Mouse (Mus musculus) ES-Bruce4 (cell line): ENCODE data around the gene Cass4. TPM values are rescaled to one million over a fixed set of nuclear protein-coding genes. Genes with fewer than 3 reads are reported as not detected.
A peak's percentile ranks its signal among the peaks of the same experiment; 100 is the strongest.

Source experiments
- H3K27ac ChIP-seq: 2 replicates; pipeline ENCODE4 v1.5.1; 2012; ENCODE audit warnings: low read length, inconsistent platforms; ENCODE audit not compliant: insufficient read depth
- H3K27me3 ChIP-seq: 2 replicates; pipeline ENCODE4 v1.6.1; 2012; ENCODE audit warnings: mild to moderate bottlenecking, low read length, inconsistent platforms; ENCODE audit not compliant: control insufficient read depth, poor library complexity, insufficient read depth, severe bottlenecking
- H3K36me3 ChIP-seq: 2 replicates; pipeline ENCODE4 v1.6.1; 2012; ENCODE audit warnings: inconsistent platforms, mild to moderate bottlenecking, low read length, moderate library complexity; ENCODE audit not compliant: control insufficient read depth, poor library complexity, insufficient read depth, severe bottlenecking
- H3K4me1 ChIP-seq: one replicate; pipeline ENCODE4 v1.8.1; 2011; ENCODE audit warnings: low read length; ENCODE audit not compliant: control insufficient read depth, insufficient read depth
- H3K4me3 ChIP-seq: 2 replicates; pipeline ENCODE4 v1.5.1; 2011; ENCODE audit warnings: low read depth, mild to moderate bottlenecking, low read length
- H3K9ac ChIP-seq: 2 replicates; pipeline ENCODE4 v1.6.1; 2012; ENCODE audit warnings: low read depth, mild to moderate bottlenecking, inconsistent platforms; ENCODE audit not compliant: poor library complexity, severe bottlenecking
- H3K9me3 ChIP-seq: replicated peaks from 2 replicates; pipeline ENCODE4 v1.6.1; 2012; ENCODE audit warnings: mild to moderate bottlenecking, low read length, inconsistent platforms; ENCODE audit not compliant: control insufficient read depth, poor library complexity, insufficient read depth, severe bottlenecking
- CTCF ChIP-seq: IDR thresholded peaks from one replicate; pipeline ENCODE4 v1.8.1; 2011; ENCODE audit warnings: low read depth, low read length
- EP300 ChIP-seq: IDR thresholded peaks from 2 replicates; pipeline ENCODE4 v1.6.1; 2011; ENCODE audit warnings: low read depth, low read length; ENCODE audit not compliant: insufficient read depth
- POLR2A ChIP-seq: IDR thresholded peaks from one replicate; pipeline ENCODE4 v1.8.1; 2011; ENCODE audit warnings: low read length; ENCODE audit not compliant: insufficient read depth
- polyA plus RNA-seq: library from polyadenylated mRNA; stranded (reverse); fragments of >200 nt; gene quantifications from 2 replicates; pipeline ENCODE4 v1.2.4, GENCODE M21; 2011; ENCODE audit warnings: low read depth; ENCODE audit not compliant: missing spikeins, insufficient read depth, insufficient read length

Cass4 gene
- polyA plus RNA-seq, 1 experiment: 0.37 TPM

DNA sequence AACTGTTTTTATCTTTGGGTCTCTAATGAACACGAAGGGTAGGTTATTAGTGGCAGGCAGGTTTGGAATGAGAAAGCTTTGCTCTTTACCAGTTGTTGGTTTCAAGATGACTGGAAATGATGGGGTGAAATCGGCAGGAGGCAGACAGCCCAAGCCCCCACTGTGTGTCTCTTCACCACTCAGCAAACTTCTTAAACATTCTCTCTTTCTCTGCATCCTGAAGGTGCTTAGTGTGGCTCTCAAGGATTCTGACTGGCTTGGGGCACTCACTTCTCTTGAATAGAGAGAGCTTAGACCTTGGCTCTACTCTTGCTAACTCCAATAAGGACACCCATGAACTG, 428 bp downstream of the Cass4 start:
- Histone ChIP-seq H3K9me3 (no peaks in the 10 kb centered on the region), H3K36me3 (no peaks in the 10 kb centered on the region), H3K27me3 (no peaks in the 10 kb centered on the region), H3K27ac (no peak overlapping the region), H3K4me3 (peak overlapping the region; percentile 34; the same call in 1 of the 2 replicates), H3K9ac (no peak overlapping the region), H3K4me1 (peaks cover 1% of the 10 kb centered on the region)
- TF ChIP-seq CTCF (no peak), EP300 (no peak), POLR2A (no peak)

GRCm38 (mm10) chr2:172394671-172395070, 1.1 kb downstream of the Cass4 start:
- H3K4me1 ChIP-seq: peaks cover 6% of the 10 kb centered on the region
- H3K27ac ChIP-seq: no peak overlapping the region

DNA sequence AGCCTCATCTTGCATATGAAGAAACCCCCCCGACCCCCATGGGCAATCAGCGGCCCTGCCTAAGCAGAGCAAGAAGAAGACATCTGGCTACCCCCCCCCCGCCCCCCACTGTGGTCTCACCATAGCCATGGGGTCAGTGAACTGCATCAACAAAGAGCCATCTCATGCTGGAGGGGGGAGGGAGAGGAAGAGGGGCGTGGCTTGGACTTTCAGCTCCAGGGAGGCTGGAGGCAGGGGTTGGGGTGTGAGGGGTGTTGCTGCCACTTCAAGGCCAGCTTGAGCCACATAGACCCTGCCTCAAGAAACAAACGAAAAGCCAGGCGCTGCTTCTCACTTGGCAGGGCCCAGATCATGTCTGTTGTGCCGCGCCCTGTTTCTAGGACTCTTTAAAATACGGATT, 2.4 kb downstream of the Cass4 start:
- H3K4me3 ChIP-seq: no peak overlapping the region
- no peak overlapping the region for H3K27ac ChIP-seq
- TF ChIP-seq EP300: 0 out of 2 replicates have a peak, but pooled peaks have one; percentile 54
- no peak for TF ChIP-seq POLR2A
- H3K27me3 ChIP-seq: no peaks in the 10 kb centered on the region
- no peaks in the 10 kb centered on the region for H3K9me3 ChIP-seq
- H3K4me1 ChIP-seq: peaks cover 8% of the 10 kb centered on the region
- H3K36me3 ChIP-seq: no peaks in the 10 kb centered on the region
- H3K9ac ChIP-seq: no peak overlapping the region

More at GRCm38 (mm10) chr2:172394671-172395070, 1.1 kb downstream of the Cass4 start:
- Histone ChIP-seq H3K9me3 (no peaks in the 10 kb centered on the region), H3K9ac (no peak overlapping the region), H3K27me3 (no peaks in the 10 kb centered on the region), H3K36me3 (no peaks in the 10 kb centered on the region), H3K4me3 (no peak overlapping the region)
- TF ChIP-seq POLR2A (no peak), EP300 (no peak), CTCF (no peak)

DNA sequence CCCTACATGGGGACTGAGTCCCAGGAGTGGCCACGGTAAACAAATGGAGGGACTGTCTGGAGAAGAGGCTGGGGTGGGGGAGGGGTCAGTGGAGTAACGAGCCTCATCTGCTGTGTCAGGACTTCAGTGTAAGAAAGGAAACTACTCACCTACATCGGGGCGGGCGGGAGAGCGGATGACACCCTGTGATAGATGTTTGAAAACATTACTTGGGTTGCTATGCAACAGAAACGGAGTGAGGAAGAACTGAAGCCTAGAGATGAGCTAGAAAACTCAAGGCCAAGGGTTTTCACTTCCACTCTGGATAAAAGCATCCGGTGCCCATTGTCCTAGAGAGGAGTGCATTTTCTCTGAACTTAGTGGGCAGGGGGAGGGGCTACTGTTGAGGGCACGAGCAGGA, 6.3 kb downstream of the Cass4 start:
- H3K36me3 ChIP-seq: no peaks in the 10 kb centered on the region
- H3K4me3 ChIP-seq: no peak overlapping the region
- H3K27ac ChIP-seq: no peak overlapping the region
- no peaks in the 10 kb centered on the region for H3K27me3 ChIP-seq
- TF ChIP-seq EP300 (no peak), CTCF (no peak), POLR2A (no peak)
- H3K4me1 ChIP-seq: peaks cover 8% of the 10 kb centered on the region
- no peak overlapping the region for H3K9ac ChIP-seq
- no peaks in the 10 kb centered on the region for H3K9me3 ChIP-seq

DNA sequence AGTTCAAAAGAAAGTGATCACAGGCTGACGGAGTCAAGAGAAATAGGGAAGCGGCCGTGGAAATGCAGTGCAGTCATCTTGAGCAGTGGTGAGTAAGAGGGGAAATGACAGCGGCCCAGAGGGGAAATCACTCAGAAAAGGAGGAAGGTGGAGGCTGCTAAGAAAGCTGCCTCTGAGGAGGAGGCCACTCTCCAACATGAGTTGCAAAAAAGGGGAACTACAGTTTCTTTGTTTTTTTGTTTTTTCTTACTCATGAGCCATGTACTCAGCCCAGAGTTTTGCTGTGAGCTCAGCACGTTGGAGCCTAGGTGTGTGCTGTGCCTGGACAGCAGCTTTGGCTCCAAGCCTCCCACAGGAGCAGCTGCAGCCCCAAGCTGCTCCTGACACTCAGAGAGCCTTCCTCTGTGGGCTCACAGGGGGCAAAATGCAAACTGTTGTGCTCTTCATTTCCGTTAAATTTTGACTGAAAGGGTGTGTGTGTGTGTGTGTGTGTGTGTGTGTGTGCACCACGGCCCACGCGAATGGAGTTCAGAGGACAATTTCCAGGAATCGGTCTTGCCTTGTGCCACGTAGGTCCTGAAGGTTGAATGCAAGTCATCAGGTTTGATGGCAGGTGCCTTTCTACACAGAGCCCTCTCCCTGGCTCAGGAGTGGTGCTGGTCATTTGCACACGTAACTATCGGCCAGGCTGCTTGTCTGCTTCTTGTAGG, 7.7 kb downstream of the Cass4 start:
- H3K9ac ChIP-seq: no peak overlapping the region
- TF ChIP-seq POLR2A (no peak), CTCF (no peak)
- H3K4me1 ChIP-seq: peaks cover 7% of the 10 kb centered on the region
- H3K9me3 ChIP-seq: no peaks in the 10 kb centered on the region
- H3K27me3 ChIP-seq: no peaks in the 10 kb centered on the region
- no peak overlapping the region for H3K27ac ChIP-seq
- no peaks in the 10 kb centered on the region for H3K36me3 ChIP-seq
- no peak overlapping the region for H3K4me3 ChIP-seq

GRCm38 (mm10) chr2:172404239-172404638, 10.6 kb downstream of the Cass4 start:
- no peaks in the 10 kb centered on the region for H3K27me3 ChIP-seq
- H3K36me3 ChIP-seq: no peaks in the 10 kb centered on the region
- H3K9me3 ChIP-seq: no peaks in the 10 kb centered on the region
- H3K4me3 ChIP-seq: no peak overlapping the region
- H3K27ac ChIP-seq: no peak overlapping the region
- H3K4me1 ChIP-seq: peaks cover 6% of the 10 kb centered on the region
- no peak for TF ChIP-seq CTCF
- no peak for TF ChIP-seq POLR2A
- TF ChIP-seq EP300: no peak
- no peak overlapping the region for H3K9ac ChIP-seq
